Mouse (Mus musculus) ES-Bruce4 (cell line): ENCODE measurements around the gene Spin1. TPM values are rescaled to one million over a fixed set of nuclear protein-coding genes. Genes with fewer than 3 reads are reported as not detected.
"Not testable (repeated sequence)": the region's sequence is repeated elsewhere in the genome, so short reads cannot be mapped to it uniquely, and the experiment has no call there.

Source experiments
- H3K27ac ChIP-seq: 2 replicates; pipeline ENCODE4 v1.5.1; 2012; ENCODE audit warnings: low read length, inconsistent platforms; ENCODE audit not compliant: insufficient read depth
- H3K27me3 ChIP-seq: 2 replicates; pipeline ENCODE4 v1.6.1; 2012; ENCODE audit warnings: mild to moderate bottlenecking, low read length, inconsistent platforms; ENCODE audit not compliant: control insufficient read depth, poor library complexity, insufficient read depth, severe bottlenecking
- H3K36me3 ChIP-seq: 2 replicates; pipeline ENCODE4 v1.6.1; 2012; ENCODE audit warnings: inconsistent platforms, mild to moderate bottlenecking, low read length, moderate library complexity; ENCODE audit not compliant: control insufficient read depth, poor library complexity, insufficient read depth, severe bottlenecking
- H3K4me1 ChIP-seq: one replicate; pipeline ENCODE4 v1.8.1; 2011; ENCODE audit warnings: low read length; ENCODE audit not compliant: control insufficient read depth, insufficient read depth
- H3K4me3 ChIP-seq: 2 replicates; pipeline ENCODE4 v1.5.1; 2011; ENCODE audit warnings: low read depth, mild to moderate bottlenecking, low read length
- H3K9ac ChIP-seq: 2 replicates; pipeline ENCODE4 v1.6.1; 2012; ENCODE audit warnings: low read depth, mild to moderate bottlenecking, inconsistent platforms; ENCODE audit not compliant: poor library complexity, severe bottlenecking
- H3K9me3 ChIP-seq: replicated peaks from 2 replicates; pipeline ENCODE4 v1.6.1; 2012; ENCODE audit warnings: mild to moderate bottlenecking, low read length, inconsistent platforms; ENCODE audit not compliant: control insufficient read depth, poor library complexity, insufficient read depth, severe bottlenecking
- CTCF ChIP-seq: IDR thresholded peaks from one replicate; pipeline ENCODE4 v1.8.1; 2011; ENCODE audit warnings: low read depth, low read length
- EP300 ChIP-seq: IDR thresholded peaks from 2 replicates; pipeline ENCODE4 v1.6.1; 2011; ENCODE audit warnings: low read depth, low read length; ENCODE audit not compliant: insufficient read depth
- POLR2A ChIP-seq: IDR thresholded peaks from one replicate; pipeline ENCODE4 v1.8.1; 2011; ENCODE audit warnings: low read length; ENCODE audit not compliant: insufficient read depth
- polyA plus RNA-seq: library from polyadenylated mRNA; stranded (reverse); fragments of >200 nt; gene quantifications from 2 replicates; pipeline ENCODE4 v1.2.4, GENCODE M21; 2011; ENCODE audit warnings: low read depth; ENCODE audit not compliant: missing spikeins, insufficient read depth, insufficient read length

The Spin1 gene
- polyA plus RNA-seq, 1 experiment: 72.3 TPM

DNA sequence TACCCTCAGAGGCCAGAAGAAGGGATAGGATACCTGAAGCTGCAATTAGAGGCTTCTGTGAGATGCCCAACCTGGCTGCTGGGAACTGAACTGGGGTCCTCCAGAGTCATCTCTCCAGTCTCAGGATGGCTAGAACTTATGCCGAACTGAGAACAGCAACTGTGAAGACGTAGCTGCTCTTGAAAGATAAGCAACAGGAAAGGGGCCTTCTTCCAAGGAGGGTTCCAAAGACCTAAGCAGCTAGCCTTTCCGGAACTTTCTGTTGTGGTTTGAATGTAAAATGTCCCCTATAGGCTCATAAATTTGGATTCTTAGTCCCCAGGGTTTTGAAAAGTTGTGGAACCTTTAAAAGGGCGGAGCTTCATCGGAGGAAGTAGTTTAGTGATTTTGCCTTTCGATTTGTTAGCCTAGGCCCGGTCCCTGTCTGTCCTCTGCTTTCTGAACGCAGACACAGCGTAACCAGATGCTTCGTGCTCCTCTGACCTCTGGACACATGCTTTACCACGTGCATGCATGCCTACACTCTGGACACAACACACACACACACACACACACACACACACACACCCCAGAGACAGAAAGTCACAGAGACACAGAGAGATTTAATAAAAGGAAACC lies 29.5 kb upstream of the Spin1 start:
- H3K4me1 ChIP-seq: no peaks in the 10 kb centered on the region
- no peaks in the 10 kb centered on the region for H3K36me3 ChIP-seq
- TF ChIP-seq CTCF (no peak), POLR2A (no peak), EP300 (no peak)
- H3K27ac ChIP-seq: no peak overlapping the region
- no peaks in the 10 kb centered on the region for H3K27me3 ChIP-seq
- peaks cover 4% of the 10 kb centered on the region; the same call in 1 of the 2 replicates for H3K9me3 ChIP-seq
- H3K9ac ChIP-seq: no peak overlapping the region
- H3K4me3 ChIP-seq: no peak overlapping the region

DNA sequence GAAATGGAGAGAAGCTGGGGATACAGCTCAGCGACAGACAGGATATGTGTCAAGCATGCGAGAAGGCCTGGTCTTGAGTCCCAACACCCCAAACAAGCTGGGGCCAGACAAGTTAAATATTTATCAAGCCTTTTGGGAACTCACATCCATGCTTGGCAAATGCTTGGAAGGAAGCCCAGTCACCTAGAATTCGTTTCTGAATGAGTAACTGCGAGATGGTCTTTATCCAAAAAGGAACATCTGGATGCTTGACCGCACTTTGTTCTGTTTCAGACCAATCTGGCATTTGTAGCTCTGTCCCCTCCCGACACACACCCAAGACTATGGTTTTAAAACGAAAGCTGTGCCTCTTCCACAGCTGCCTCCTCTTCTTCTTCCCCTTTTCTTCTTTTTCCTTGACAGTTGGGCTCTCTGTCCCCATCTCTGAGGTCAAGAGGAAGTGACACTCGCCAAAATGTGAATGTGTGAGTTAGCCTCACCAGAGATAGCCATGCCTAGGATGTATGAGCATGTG lies 28.9 kb upstream of the Spin1 start:
- Histone ChIP-seq H3K27me3 (no peaks in the 10 kb centered on the region), H3K36me3 (no peaks in the 10 kb centered on the region), H3K27ac (no peak overlapping the region), H3K4me3 (no peak overlapping the region), H3K9ac (no peak overlapping the region), H3K9me3 (peaks cover 10% of the 10 kb centered on the region), H3K4me1 (no peaks in the 10 kb centered on the region)
- TF ChIP-seq EP300: no peak
- TF ChIP-seq CTCF: no peak

DNA sequence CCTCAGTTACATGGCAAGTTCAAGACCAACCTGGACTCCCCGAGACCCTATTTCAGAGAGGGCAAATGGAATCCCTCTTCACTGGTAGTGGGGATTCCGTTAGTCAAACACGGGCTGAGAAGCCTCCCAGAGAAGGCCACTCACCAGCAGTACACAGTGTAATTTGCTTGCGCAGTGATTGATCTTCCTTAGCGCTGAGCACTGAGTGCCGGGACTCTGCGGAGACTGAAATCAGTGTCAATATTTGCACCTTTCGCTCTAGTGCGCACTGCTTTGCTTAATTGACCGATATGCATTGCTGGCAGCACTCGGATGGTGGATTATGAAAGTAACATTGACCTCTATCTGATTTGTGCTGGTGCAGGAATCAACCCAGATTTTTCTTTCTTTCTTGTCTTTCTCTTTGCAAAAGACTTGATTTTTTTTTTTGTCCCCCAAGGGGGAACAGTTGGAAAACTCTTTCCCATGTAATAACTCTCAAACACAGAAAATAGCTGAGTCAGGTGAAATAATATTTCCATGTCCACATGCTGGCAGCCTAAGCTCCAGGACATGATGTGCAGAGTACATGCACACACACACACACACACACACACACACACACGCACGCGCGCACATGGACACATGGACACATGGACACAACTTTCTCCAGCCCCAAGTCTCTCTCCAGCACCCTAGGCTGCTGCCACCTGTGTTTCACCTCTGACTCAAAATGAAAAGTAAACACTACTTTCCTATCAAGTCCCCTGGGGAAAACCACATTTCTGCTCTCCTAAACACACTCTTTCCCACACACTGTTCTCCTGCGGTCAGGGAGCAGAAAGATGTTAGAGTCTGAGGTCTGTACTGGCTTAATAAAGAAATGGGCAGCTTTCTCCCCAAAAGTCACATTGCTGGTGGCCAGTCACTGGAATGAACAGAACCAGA lies 27.5 kb upstream of the Spin1 start:
- Histone ChIP-seq H3K4me3 (no peak overlapping the region), H3K27me3 (no peaks in the 10 kb centered on the region), H3K4me1 (peaks cover under 1% of the 10 kb centered on the region), H3K36me3 (no peaks in the 10 kb centered on the region), H3K9ac (no peak overlapping the region), H3K27ac (no peak overlapping the region), H3K9me3 (peaks cover 18% of the 10 kb centered on the region)
- TF ChIP-seq POLR2A (no peak), CTCF (no peak), EP300 (no peak)

DNA sequence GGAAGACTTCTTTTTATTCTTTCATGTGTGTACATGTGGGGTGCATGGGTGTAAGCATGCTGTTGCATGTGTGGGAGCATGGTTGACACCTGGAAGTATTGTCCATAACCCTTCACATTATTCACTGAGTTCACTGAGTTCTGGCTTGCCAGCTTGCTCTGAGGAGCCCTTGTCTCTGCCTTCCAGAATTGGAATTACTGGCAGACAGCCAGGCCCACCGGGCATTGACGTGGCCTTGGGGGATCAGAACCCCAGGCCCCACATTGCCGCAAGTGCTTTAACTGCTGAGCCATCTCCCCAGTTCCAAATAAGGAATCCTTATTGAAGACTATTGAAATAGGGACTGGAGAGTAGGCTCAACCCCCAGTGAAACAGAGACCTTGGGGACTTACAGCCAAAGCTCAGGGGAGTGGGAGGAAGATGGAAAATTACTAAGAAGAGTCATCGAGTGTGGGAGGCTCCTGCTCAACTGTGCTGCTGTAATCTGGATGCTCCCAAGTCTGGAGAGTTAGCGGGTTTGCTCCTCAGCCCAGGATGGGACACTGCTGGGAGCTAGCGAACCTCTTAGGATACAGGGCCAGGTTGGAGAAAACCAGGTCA lies 26.5 kb upstream of the Spin1 start:
- H3K4me1 ChIP-seq: peaks cover 2% of the 10 kb centered on the region
- H3K9ac ChIP-seq: no peak overlapping the region
- TF ChIP-seq POLR2A (no peak), EP300 (no peak), CTCF (no peak)
- H3K27ac ChIP-seq: no peak overlapping the region
- H3K27me3 ChIP-seq: no peaks in the 10 kb centered on the region
- no peak overlapping the region for H3K4me3 ChIP-seq
- peaks cover 18% of the 10 kb centered on the region for H3K9me3 ChIP-seq
- H3K36me3 ChIP-seq: no peaks in the 10 kb centered on the region

DNA sequence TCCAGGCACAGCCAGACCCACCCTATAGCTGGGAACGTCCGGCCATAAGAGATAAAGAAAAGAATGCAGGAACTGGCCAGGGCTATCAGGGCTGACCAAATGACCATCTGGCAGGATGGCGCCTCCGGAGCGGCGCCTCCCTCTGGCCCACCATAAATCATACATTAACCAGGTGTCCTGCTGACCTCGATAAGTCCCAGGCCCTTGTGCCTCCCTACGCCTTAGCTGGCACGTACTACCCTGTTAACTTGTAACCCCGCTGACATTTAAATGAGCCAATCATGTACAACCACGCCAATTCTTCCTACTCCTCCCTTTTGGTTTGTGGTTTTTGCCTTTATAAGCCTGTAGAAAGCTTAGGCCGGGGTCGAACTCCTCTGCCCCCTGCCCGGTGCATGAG lies 24.5 kb upstream of the Spin1 start:
- H3K27ac ChIP-seq, H3K4me3 ChIP-seq, H3K36me3 ChIP-seq, H3K27me3 ChIP-seq, H3K4me1 ChIP-seq, H3K9ac ChIP-seq: not testable (repeated sequence)
- H3K9me3 ChIP-seq: peaks cover 18% of the 10 kb centered on the region

DNA sequence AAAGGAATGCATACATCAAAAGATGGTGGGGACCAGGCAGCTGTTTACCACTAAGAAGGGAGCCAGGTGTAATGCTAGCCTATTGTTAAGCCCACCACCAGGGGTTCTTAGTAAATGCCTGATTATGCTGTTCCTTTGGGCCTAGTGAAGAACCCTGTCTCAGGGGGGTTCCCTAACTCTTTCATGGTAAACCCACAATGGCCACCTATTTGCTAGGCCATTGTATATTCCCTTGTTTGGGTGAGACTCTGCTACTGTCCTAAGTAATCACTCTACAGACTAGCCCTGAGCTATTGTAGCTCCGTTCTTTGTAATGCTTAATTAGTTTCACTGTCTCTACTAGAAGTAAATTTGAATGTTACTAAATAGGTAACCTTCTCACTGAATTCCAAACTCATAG lies 22.1 kb upstream of the Spin1 start:
- not testable (repeated sequence) for H3K4me3 ChIP-seq, H3K36me3 ChIP-seq, H3K27me3 ChIP-seq, H3K9ac ChIP-seq, H3K4me1 ChIP-seq
- peaks cover 18% of the 10 kb centered on the region for H3K9me3 ChIP-seq
- TF ChIP-seq EP300: 0 out of 2 replicates have a peak, but pooled peaks have one; percentile 2
- H3K27ac ChIP-seq: peak overlapping the region; percentile 97; the same call in 1 of the 2 replicates
